Mouse (Mus musculus) megakaryocyte, embryonic 14.5 days (primary cell): ENCODE data around the gene Hoxa9. TPM values are rescaled to one million over a fixed set of nuclear protein-coding genes. Genes with fewer than 3 reads are reported as not detected.

Experiments used
- H3K27me3 ChIP-seq: replicated peaks from 2 replicates; pipeline ENCODE3; 2012; ENCODE audit warnings: inconsistent platforms
- H3K36me3 ChIP-seq: replicated peaks from 2 replicates; pipeline ENCODE3; 2012; ENCODE audit warnings: low read length, inconsistent platforms, mixed read lengths
- H3K4me1 ChIP-seq: 2 replicates; pipeline ENCODE4 v1.6.1; 2012; ENCODE audit warnings: inconsistent platforms
- H3K4me3 ChIP-seq: replicated peaks from 2 replicates; pipeline ENCODE3; 2012; ENCODE audit warnings: moderate library complexity, mild to moderate bottlenecking, inconsistent platforms
- H3K9me3 ChIP-seq: 2 replicates; pipeline ENCODE4 v1.6.1; 2012; ENCODE audit warnings: inconsistent platforms
- FLI1 ChIP-seq: IDR thresholded peaks from 2 replicates; pipeline ENCODE4 v1.6.1; 2012; ENCODE audit warnings: low read length, inconsistent platforms, mixed read lengths
- GATA1 ChIP-seq: IDR thresholded peaks from 3 replicates; pipeline ENCODE4 v1.6.1; 2012; ENCODE audit warnings: mixed read lengths, low read length, inconsistent platforms, borderline replicate concordance
- polyA plus RNA-seq: library from polyadenylated mRNA; stranded (reverse); fragments of >175 nt; gene quantifications from 2 replicates; pipeline ENCODE4 v1.2.3, GENCODE M21; 2012; ENCODE audit warnings: low replicate concordance; ENCODE audit not compliant: insufficient read depth

Gene Hoxa9
- polyA plus RNA-seq, 1 experiment: 3.8 TPM

DNA sequence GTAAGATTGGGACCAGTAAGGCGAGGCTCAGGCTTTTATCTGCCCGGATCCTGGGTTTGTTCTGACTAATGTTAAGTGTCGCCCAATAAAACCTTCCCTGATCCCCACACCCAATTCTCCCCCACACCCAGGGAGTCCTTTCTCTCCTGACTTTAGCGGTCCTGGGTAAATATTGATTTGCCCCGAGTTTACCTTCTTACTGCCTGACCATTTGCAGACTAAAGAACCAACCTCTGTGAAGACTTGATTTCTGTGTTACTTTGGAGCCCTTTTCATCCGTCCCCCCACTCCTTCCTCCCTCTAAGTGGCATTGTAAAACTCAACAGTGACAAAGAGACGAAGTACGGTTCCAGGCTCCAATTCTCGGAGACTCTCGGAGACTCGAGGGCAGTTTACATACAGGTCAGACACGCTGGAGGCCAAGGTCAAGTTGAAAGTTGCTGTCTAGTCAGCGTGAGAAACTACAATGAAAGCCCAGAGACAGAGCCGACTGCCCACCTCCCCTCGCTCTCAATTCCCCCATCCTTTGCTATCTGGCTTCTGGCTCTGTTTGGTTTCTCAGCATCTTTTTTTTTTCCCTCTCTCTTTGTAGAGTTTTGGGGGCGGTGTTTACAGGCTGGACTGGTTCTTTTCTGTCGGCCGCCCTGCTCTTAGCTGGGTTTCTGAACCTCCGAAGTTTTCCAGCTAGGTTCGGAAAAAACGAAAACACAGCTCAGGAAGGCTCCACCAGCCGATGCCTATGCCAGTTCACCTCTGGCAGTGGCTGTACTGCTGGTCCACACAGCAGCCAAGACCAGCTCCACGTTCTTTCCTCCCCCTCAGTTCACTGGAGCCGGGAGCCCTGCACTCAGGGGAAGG is 31.8 kb upstream of the Hoxa9 start:
- TF ChIP-seq GATA1: no peak
- no peak for TF ChIP-seq FLI1
- H3K27me3 ChIP-seq: peaks cover 97% of the 10 kb centered on the region
- H3K4me1 ChIP-seq: peaks cover 49% of the 10 kb centered on the region
- H3K36me3 ChIP-seq: no peaks in the 10 kb centered on the region
- peak overlapping the region; percentile 55 for H3K4me3 ChIP-seq
- peaks cover 7% of the 10 kb centered on the region; the same call in 1 of the 2 replicates for H3K9me3 ChIP-seq

DNA sequence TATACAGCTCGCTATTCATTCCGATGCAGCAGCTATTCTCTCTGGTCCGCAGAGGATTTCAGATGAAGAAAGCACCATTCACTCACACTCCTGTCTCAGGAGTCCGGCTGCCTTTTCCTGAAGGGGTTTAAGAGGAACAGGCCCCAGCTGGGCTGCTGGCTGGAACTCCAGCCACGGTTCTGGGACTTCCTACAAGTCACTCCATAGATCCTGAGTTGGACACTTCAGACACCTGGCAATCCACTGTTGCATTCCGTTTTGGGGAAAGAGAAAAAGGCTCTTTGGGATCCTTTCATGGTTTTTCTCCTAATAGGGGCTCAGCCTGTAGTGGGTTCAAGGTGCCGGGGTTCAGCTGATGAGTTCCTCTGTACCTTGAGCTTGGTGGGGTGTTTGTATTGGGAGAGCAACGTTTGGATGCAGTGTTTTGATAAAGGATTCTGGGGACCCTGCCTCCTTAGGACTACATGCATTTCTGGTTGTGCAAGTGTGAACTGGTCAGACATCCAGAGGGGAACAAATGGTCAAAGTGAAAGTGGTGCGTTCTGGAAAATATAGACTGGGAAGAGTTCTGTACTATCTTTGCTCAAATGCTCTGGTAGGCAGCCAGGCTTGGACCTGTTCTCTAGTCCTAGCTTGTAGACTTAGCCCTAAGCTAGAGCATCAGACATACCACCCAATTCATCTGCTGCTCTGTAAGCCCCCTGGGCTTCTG is 31.0 kb upstream of the Hoxa9 start:
- peak overlapping the region; percentile 55 for H3K4me3 ChIP-seq
- peaks cover 7% of the 10 kb centered on the region; the same call in 1 of the 2 replicates for H3K9me3 ChIP-seq
- H3K4me1 ChIP-seq: peaks cover 49% of the 10 kb centered on the region
- H3K27me3 ChIP-seq: peaks cover 96% of the 10 kb centered on the region
- no peaks in the 10 kb centered on the region for H3K36me3 ChIP-seq
- TF ChIP-seq GATA1 (no peak), FLI1 (no peak)

GRCm38 (mm10) chr6:52260654-52261575 is 30.0 kb upstream of the Hoxa9 start, which contains the start of gene Hoxa13:
Hoxa13 (minus strand) TSS chr6:52260880.
- H3K27me3 ChIP-seq: peaks cover 94% of the 10 kb centered on the region
- H3K36me3 ChIP-seq: no peaks in the 10 kb centered on the region
- H3K9me3 ChIP-seq: peaks cover 7% of the 10 kb centered on the region; the same call in 1 of the 2 replicates
- peak within 1 kb of the TSS; percentile 87 for H3K4me3 ChIP-seq
- H3K4me1 ChIP-seq: peaks cover 45% of the 10 kb centered on the region
- no peak for TF ChIP-seq GATA1
- no peak for TF ChIP-seq FLI1

GRCm38 (mm10) chr6:52259811-52260261 is 28.9 kb upstream of the Hoxa9 start:
- Histone ChIP-seq H3K27me3 (peaks cover 91% of the 10 kb centered on the region), H3K4me1 (peaks cover 38% of the 10 kb centered on the region), H3K4me3 (peak overlapping the region; percentile 70), H3K36me3 (no peaks in the 10 kb centered on the region), H3K9me3 (no peaks in the 10 kb centered on the region)
- TF ChIP-seq GATA1: no peak
- TF ChIP-seq FLI1: no peak

- no peak overlapping the region for H3K4me3 ChIP-seq
- peaks cover 89% of the 10 kb centered on the region for H3K27me3 ChIP-seq
- no peak for TF ChIP-seq GATA1
- no peak for TF ChIP-seq FLI1
- H3K9me3 ChIP-seq: no peaks in the 10 kb centered on the region
- H3K4me1 ChIP-seq: peaks cover 39% of the 10 kb centered on the region
- H3K36me3 ChIP-seq: no peaks in the 10 kb centered on the region
These were observed 28.3 kb upstream of the Hoxa9 start for GRCm38 (mm10) chr6:52259081-52259790.

DNA sequence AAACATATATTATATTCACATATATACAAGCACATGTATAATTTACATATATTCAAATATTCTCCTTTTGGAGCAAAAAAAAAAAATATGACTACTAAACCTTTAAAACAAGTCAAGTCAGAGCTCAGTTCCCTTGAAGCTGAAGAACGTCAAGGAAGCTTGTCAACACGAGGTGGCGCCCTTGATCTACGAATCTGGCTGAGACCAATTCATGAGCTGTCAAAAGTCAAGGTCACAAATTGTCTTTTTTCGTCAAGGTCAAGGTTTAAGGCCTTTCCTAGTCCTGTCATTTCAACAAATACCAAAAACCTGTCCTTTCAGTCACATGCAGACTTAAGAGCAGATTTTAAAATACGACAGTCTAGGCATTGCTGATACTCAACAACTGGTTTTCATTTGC is 26.1 kb upstream of the Hoxa9 start:
- 0 out of 2 replicates have a peak, but pooled peaks cover 14% of the 10 kb centered on the region for H3K9me3 ChIP-seq
- TF ChIP-seq FLI1 (no peak), GATA1 (no peak)
- no peak overlapping the region for H3K4me3 ChIP-seq
- H3K27me3 ChIP-seq: peaks cover 89% of the 10 kb centered on the region
- H3K36me3 ChIP-seq: no peaks in the 10 kb centered on the region
- H3K4me1 ChIP-seq: peaks cover 45% of the 10 kb centered on the region

DNA sequence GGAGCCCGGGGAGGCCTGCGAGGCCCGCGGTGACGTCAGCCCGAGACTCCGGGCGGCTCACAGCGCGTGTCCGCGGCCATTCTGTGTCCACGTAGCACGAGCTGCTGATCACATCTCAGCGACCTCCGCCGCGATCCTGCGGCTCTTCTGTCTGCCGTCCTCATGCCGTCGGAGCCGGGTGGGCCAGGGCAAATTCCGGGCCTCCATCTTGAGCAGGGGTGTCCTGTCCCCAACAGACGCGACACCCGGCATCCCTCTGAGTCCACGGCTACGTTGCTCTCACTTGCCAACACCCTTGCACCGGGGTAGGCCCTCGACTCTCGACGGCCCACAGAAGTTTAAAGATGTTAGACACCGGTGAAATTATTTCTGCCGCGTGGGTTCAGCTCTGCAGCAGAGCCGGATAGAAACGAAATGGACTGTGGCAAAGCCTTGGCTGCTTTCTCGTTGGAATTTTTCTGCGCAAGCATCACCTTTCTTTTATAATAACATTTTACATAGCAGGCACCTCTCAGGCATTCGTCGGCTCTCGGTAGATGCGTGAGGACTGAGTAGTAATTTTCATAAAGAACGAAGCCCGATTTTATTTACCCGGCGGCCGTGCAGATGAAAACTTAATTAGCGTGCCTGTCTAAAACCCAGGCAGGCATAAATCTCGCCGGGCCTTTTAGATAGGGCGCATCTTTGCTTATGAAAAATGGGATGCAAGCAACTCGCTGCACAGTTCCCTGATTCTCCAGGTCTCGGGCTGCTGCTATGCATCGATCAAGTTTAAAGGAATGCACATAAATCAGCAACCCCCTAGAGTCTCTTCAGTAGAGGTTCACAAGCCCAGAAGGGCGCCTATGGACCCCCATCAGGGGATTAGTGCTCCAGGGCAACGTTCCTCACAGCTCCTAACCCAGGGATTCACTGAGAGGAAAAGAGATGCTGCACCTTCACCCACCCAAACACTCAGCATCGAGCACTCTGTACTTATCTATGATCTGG is 22.9 kb upstream of the Hoxa9 start:
- Histone ChIP-seq H3K4me1 (peaks cover 30% of the 10 kb centered on the region), H3K4me3 (peak overlapping the region; percentile 81), H3K9me3 (peaks cover 16% of the 10 kb centered on the region; the same call in 1 of the 2 replicates), H3K36me3 (no peaks in the 10 kb centered on the region), H3K27me3 (peaks cover 91% of the 10 kb centered on the region)
- TF ChIP-seq FLI1 (no peak), GATA1 (no peak)
